Mouse (Mus musculus) lung, embryonic 14.5 days (tissue): ENCODE measurements around the gene Rps27rt. TPM values are rescaled to one million over a fixed set of nuclear protein-coding genes. Genes with fewer than 3 reads are reported as not detected.

Experiments
- ATAC-seq: fragments of 200-750 bp; cut with Nextera tagmentation; 2 replicates; pipeline ENCODE4 v1.8.0; 2017; ENCODE audit warnings: mild to moderate bottlenecking, moderate TSS enrichment, moderate library complexity; ENCODE audit not compliant: insufficient read depth
- DNase-seq: peaks from one replicate; pipeline ENCODE4 v3.0.0-alpha.2; 2015
- H3K27ac ChIP-seq: fragments of 300-500 bp; sonication (generic); 2 replicates; pipeline ENCODE4 v1.5.1; 2014; ENCODE audit warnings: low read depth, mild to moderate bottlenecking, moderate library complexity
- H3K27me3 ChIP-seq: fragments of 300-500 bp; sonication (generic); 2 replicates; pipeline ENCODE4 v1.6.1; 2014; ENCODE audit warnings: low read length, control low read depth; ENCODE audit not compliant: insufficient read depth
- H3K36me3 ChIP-seq: fragments of 300-500 bp; sonication (generic); 2 replicates; pipeline ENCODE4 v1.6.1; 2014; ENCODE audit warnings: control low read depth; ENCODE audit not compliant: insufficient read depth
- H3K4me1 ChIP-seq: fragments of 300-500 bp; sonication (generic); 2 replicates; pipeline ENCODE4 v1.6.1; 2014; ENCODE audit warnings: antibody characterized with exemption, control low read depth; ENCODE audit not compliant: insufficient read depth
- H3K4me2 ChIP-seq: fragments of 300-500 bp; sonication (generic); 2 replicates; pipeline ENCODE4 v1.6.1; 2014; ENCODE audit warnings: mild to moderate bottlenecking
- H3K4me3 ChIP-seq: fragments of 300-500 bp; sonication (generic); 2 replicates; pipeline ENCODE4 v1.5.1; 2014; ENCODE audit warnings: low read depth, low read length
- H3K9ac ChIP-seq: fragments of 300-500 bp; sonication (generic); 2 replicates; pipeline ENCODE4 v1.6.1; 2014
- H3K9me3 ChIP-seq: fragments of 300-500 bp; sonication (generic); 2 replicates; pipeline ENCODE4 v1.6.1; 2016; ENCODE audit warnings: low read depth, low read length, control low read depth
- CTCF ChIP-seq: IDR thresholded peaks from 2 replicates; pipeline ENCODE4 v1.5.1; 2016; ENCODE audit warnings: antibody characterized with exemption, low read depth
- WGBS: fragments of 180-500 bp; shearing (Covaris S2); extraction: QIAGEN DNeasy Blood & Tissue Kit; methylation state at CpG from one replicate; pipeline ENCODE4 v1.1.7; 2014; 5-methylcytosine and 5-hydroxymethylcytosine counted together
- polyA plus RNA-seq: library from polyadenylated mRNA; unstranded; fragments of >200 nt; fragmentation: Nextera tagmentation; extraction: Ambion mirVana; gene quantifications from 2 replicates; pipeline ENCODE4 v1.2.1, GENCODE M21; 2014

The Rps27rt gene
- polyA plus RNA-seq, 1 experiment from 2014 or later = 484 TPM

DNA sequence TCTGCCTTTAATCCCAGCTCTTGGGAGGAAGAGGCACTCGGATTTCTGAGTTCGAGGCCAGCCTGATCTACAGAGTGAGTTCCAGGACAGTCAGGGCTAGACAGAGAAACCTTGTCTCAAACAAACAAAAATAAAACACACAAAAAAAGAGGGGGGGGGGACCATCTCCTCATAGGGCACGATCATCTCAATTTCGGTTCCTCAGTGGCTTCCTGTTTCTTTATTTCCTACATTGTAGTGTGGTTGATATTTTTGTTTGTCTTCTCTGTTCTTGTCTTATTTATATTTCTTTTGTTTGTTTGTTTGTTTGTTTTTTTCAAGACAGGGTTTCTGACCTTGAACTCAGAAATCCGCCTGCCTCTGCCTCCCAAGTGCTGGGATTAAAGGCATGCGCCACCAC, 13.9 kb upstream of the Rps27rt start:
- Histone ChIP-seq H3K4me3 (no peak overlapping the region), H3K27me3 (no peaks in the 10 kb centered on the region), H3K4me1 (no peaks in the 10 kb centered on the region), H3K9ac (no peak overlapping the region), H3K9me3 (peaks cover 5% of the 10 kb centered on the region; the same call in 1 of the 2 replicates), H3K27ac (no peak overlapping the region), H3K36me3 (no peaks in the 10 kb centered on the region), H3K4me2 (no peak overlapping the region)
- DNase-seq (no peak), ATAC-seq (no peak)
- 91% methylated on average over 6 of the region's 6 CpGs for WGBS
- no peak for TF ChIP-seq CTCF

DNA sequence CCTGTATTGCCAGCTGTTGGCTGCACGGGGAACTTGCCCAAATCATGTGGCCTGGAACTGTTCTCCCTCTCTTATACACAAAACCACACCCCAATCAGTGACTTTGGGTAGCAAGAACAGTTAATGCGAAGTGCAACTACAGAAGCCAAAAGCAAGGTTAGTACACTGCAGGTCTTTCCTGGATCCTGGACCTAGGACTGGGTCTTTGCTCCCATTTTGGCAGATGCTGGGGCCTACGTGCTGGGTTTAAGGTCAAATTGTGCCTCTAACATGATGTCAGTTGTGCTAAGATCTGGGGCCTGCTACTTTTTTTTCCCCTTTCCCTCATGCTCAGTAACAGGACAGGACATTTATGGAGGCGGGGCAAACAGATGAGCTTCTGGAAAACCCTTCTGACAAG, 13.2 kb upstream of the Rps27rt start:
- Histone ChIP-seq H3K4me3 (no peak overlapping the region), H3K36me3 (no peaks in the 10 kb centered on the region), H3K9me3 (peaks cover 5% of the 10 kb centered on the region; the same call in 1 of the 2 replicates), H3K4me1 (no peaks in the 10 kb centered on the region), H3K4me2 (no peak overlapping the region), H3K27ac (no peak overlapping the region), H3K27me3 (no peaks in the 10 kb centered on the region), H3K9ac (no peak overlapping the region)
- ATAC-seq (no peak), DNase-seq (no peak)
- no peak for TF ChIP-seq CTCF
- WGBS = 91% methylated on average over 4 of the region's 4 CpGs

DNA sequence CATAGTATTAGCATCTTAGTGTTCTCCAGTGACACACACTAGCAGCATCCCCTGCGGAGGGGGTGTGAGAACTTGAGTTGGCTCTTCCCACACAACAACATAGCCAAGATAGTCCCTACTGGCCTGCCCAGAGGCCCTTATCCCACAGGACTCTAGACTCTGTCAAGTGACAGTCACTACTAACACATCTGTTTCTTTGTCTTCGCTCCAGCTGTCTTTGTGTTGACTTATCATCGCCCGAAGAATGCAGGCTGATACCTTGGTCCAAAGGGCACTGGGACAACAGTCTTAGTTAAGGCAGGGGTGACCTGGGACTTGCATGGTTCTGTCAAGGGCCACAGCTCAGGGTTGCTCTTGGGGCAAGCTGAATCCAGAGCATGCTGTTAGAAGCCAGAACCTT, 12.7 kb upstream of the Rps27rt start:
- ATAC-seq = no peak

DNA sequence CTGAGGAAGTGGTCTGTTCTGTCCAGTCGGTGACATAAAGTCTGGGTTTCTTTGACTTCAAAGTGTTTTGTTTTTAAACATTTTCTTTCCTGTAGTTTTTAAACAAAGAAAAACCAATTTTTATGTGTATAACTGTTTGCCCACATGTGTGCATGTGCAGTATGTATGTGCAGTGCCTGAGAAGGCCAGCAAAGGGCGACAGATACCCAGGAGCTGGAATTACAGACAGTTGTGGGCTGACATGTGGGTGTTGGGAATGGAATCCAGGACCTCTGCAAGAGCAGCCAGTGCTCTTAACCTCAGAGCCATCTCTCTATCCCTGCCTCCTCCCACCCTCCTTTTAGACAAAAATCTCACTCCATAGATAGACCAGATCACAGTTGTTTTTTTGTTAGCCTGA, 10.0 kb upstream of the Rps27rt start:
- 90% methylated on average over 2 of the region's 2 CpGs for WGBS

More for the DNA sequence above, 12.7 kb upstream of the Rps27rt start:
- Histone ChIP-seq H3K27ac (no peak overlapping the region), H3K27me3 (no peaks in the 10 kb centered on the region), H3K4me1 (no peaks in the 10 kb centered on the region), H3K4me2 (no peak overlapping the region), H3K4me3 (no peak overlapping the region), H3K9ac (no peak overlapping the region), H3K36me3 (no peaks in the 10 kb centered on the region), H3K9me3 (peaks cover 5% of the 10 kb centered on the region; the same call in 1 of the 2 replicates)
- TF ChIP-seq CTCF = no peak
- WGBS = 66% methylated on average over 4 of the region's 4 CpGs
- DNase-seq = no peak

GRCm38 (mm10) chr9:114990421-114990820, 7.9 kb upstream of the Rps27rt start:
- Histone ChIP-seq H3K27ac (no peak overlapping the region), H3K4me1 (no peaks in the 10 kb centered on the region), H3K36me3 (no peaks in the 10 kb centered on the region), H3K9ac (no peak overlapping the region), H3K9me3 (peaks cover 5% of the 10 kb centered on the region; the same call in 1 of the 2 replicates), H3K4me2 (no peak overlapping the region), H3K4me3 (no peak overlapping the region), H3K27me3 (no peaks in the 10 kb centered on the region)
- 56% methylated on average over 10 of the region's 10 CpGs for WGBS
- TF ChIP-seq CTCF = no peak
- ATAC-seq = no peak
- DNase-seq = peak; percentile 48

More for the DNA sequence above, 10.0 kb upstream of the Rps27rt start:
- no peaks in the 10 kb centered on the region for H3K4me1 ChIP-seq
- DNase-seq (no peak), ATAC-seq (no peak)
- H3K4me3 ChIP-seq = no peak overlapping the region
- H3K36me3 ChIP-seq = no peaks in the 10 kb centered on the region
- no peak overlapping the region for H3K9ac ChIP-seq
- H3K4me2 ChIP-seq = no peak overlapping the region
- H3K27me3 ChIP-seq = no peaks in the 10 kb centered on the region
- H3K27ac ChIP-seq = no peak overlapping the region
- no peak for TF ChIP-seq CTCF
- H3K9me3 ChIP-seq = peaks cover 5% of the 10 kb centered on the region; the same call in 1 of the 2 replicates

GRCm38 (mm10) chr9:114988610-114989327, 6.2 kb upstream of the Rps27rt start:
- ATAC-seq (no peak), DNase-seq (peak; percentile 27)
- Histone ChIP-seq H3K4me3 (no peak overlapping the region), H3K4me2 (no peak overlapping the region), H3K9me3 (peaks cover 5% of the 10 kb centered on the region; the same call in 1 of the 2 replicates), H3K27ac (no peak overlapping the region), H3K27me3 (no peaks in the 10 kb centered on the region), H3K36me3 (no peaks in the 10 kb centered on the region), H3K4me1 (no peaks in the 10 kb centered on the region), H3K9ac (no peak overlapping the region)
- WGBS = 58% methylated on average over 6 of the region's 6 CpGs
- TF ChIP-seq CTCF = no peak

- Histone ChIP-seq H3K4me1 (no peaks in the 10 kb centered on the region), H3K9me3 (peaks cover 4% of the 10 kb centered on the region; the same call in 1 of the 2 replicates), H3K4me2 (no peak overlapping the region), H3K9ac (no peak overlapping the region), H3K36me3 (no peaks in the 10 kb centered on the region), H3K4me3 (no peak overlapping the region), H3K27ac (no peak overlapping the region), H3K27me3 (no peaks in the 10 kb centered on the region)
- no peak for ATAC-seq
- no peak for DNase-seq
- WGBS = 92% methylated on average over 3 of the region's 3 CpGs
- TF ChIP-seq CTCF = no peak
Measured at GRCm38 (mm10) chr9:114988029-114988428, 5.5 kb upstream of the Rps27rt start.
